Mouse (Mus musculus): ENCODE data around the gene Srrm4. TPM values are rescaled to one million over a fixed set of nuclear protein-coding genes. Genes with fewer than 3 reads are reported as not detected.
A peak's percentile ranks its signal among the peaks of the same experiment; 100 is the strongest.

Gene Srrm4
- polyA plus RNA-seq, 1 experiment from 2014 or later: 0.33 TPM

- DNase-seq (ENCODE audit: low spot score): no peak
- 53% methylated on average over 22 of the region's 22 CpGs for WGBS
These were observed 169.7 kb downstream of the Srrm4 start for GRCm38 (mm10) chr5:116421791-116422481.

DNA sequence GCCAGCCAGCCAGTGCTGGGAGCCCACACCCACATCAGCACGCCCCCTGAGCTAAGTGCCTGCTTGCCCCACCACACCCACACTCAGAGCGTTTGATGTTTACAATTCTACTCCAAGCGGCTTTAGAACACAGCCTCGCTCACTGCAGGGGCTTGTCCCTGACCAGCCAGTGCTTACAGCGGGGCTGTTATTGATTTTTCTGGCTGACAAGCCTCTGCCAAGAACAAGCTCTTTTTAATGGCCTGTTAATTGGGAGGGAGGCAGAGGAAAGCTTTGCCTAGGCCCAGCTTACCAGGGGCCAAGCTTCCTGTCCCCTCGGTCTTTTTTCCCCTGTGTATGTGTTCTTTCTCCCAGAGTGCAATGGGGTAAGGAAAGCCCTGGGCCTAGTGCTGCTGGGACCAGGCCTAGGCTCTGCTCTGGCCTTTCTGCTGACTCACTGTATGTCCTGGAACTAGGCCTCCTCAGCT lies 170.8 kb downstream of the Srrm4 start:
- Histone ChIP-seq H3K36me3 (ENCODE audit: insufficient read depth, low read length) (no peaks in the 10 kb centered on the region), H3K9me3 (replicated peaks; ENCODE audit: low read length) (no peaks in the 10 kb centered on the region), H3K4me1 (replicated peaks; ENCODE audit: insufficient read depth, low read length) (peaks cover 11% of the 10 kb centered on the region), H3K4me2 (ENCODE audit: low read length) (peak overlapping the region; percentile 16; the same call in 1 of the 2 replicates), H3K4me3 (replicated peaks; ENCODE audit: low read depth, low read length) (no peak overlapping the region), H3K27ac (no peak overlapping the region), H3K27me3 (ENCODE audit: insufficient read depth, low read length) (no peaks in the 10 kb centered on the region), H3K9ac (ENCODE audit: low read depth, low read length) (peak overlapping the region; percentile 19; the same call in 1 of the 2 replicates)
- no peak for DNase-seq (ENCODE audit: low spot score)
- 23% methylated on average over 6 of the region's 6 CpGs for WGBS
- no peak for TF ChIP-seq CTCF (IDR thresholded peaks at IDR 0.05; ENCODE audit: low read depth)
- ATAC-seq (replicated peaks; ENCODE audit: low FRiP score, low read depth): no peak

More at GRCm38 (mm10) chr5:116421791-116422481, 169.7 kb downstream of the Srrm4 start:
- 0 out of 2 replicates have a peak overlapping the region, but pooled peaks have one; percentile 13 for H3K27ac ChIP-seq
- no peak for ATAC-seq (replicated peaks; ENCODE audit: low FRiP score, low read depth)
- peak overlapping the region; percentile 33 for H3K4me3 ChIP-seq (replicated peaks; ENCODE audit: low read depth, low read length)
- peak overlapping the region; percentile 31; the same call in 1 of the 2 replicates for H3K9ac ChIP-seq (ENCODE audit: low read depth, low read length)
- H3K36me3 ChIP-seq (ENCODE audit: insufficient read depth, low read length): no peaks in the 10 kb centered on the region
- H3K27me3 ChIP-seq (ENCODE audit: insufficient read depth, low read length): no peaks in the 10 kb centered on the region
- peaks cover 11% of the 10 kb centered on the region for H3K4me1 ChIP-seq (replicated peaks; ENCODE audit: insufficient read depth, low read length)
- no peaks in the 10 kb centered on the region for H3K9me3 ChIP-seq (replicated peaks; ENCODE audit: low read length)
- H3K4me2 ChIP-seq (ENCODE audit: low read length): peak overlapping the region; percentile 69
- TF ChIP-seq CTCF (IDR thresholded peaks at IDR 0.05; ENCODE audit: low read depth): no peak

DNA sequence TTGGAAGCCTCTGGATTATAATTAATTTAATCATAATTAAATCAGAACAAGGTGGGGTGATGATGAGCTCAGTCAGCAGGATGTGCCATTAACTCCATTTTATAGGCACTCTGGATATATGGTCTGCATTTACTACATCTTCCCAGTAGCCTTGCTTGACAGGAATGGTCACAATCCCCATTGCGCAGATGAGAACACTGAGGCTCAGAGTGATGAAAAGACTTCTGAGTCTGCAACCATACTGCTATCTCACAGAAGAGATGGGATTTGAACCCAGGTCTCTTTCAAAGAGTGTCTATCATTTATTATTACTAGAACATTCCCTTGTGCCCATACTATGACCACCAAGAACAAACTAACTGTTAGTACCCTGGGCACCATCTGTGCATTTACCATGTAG lies 171.4 kb downstream of the Srrm4 start:
- no peaks in the 10 kb centered on the region for H3K36me3 ChIP-seq (ENCODE audit: insufficient read depth, low read length)
- peaks cover 11% of the 10 kb centered on the region for H3K4me1 ChIP-seq (replicated peaks; ENCODE audit: insufficient read depth, low read length)
- 96% methylated on average over 1 of the region's 1 CpGs for WGBS
- H3K27me3 ChIP-seq (ENCODE audit: insufficient read depth, low read length): no peaks in the 10 kb centered on the region
- peak overlapping the region; percentile 16; the same call in 1 of the 2 replicates for H3K4me2 ChIP-seq (ENCODE audit: low read length)
- DNase-seq (ENCODE audit: low spot score) (no peak), ATAC-seq (replicated peaks; ENCODE audit: low FRiP score, low read depth) (no peak)
- no peaks in the 10 kb centered on the region for H3K9me3 ChIP-seq (replicated peaks; ENCODE audit: low read length)
- no peak overlapping the region for H3K27ac ChIP-seq
- no peak overlapping the region for H3K9ac ChIP-seq (ENCODE audit: low read depth, low read length)
- H3K4me3 ChIP-seq (replicated peaks; ENCODE audit: low read depth, low read length): no peak overlapping the region
- no peak for TF ChIP-seq CTCF (IDR thresholded peaks at IDR 0.05; ENCODE audit: low read depth)

DNA sequence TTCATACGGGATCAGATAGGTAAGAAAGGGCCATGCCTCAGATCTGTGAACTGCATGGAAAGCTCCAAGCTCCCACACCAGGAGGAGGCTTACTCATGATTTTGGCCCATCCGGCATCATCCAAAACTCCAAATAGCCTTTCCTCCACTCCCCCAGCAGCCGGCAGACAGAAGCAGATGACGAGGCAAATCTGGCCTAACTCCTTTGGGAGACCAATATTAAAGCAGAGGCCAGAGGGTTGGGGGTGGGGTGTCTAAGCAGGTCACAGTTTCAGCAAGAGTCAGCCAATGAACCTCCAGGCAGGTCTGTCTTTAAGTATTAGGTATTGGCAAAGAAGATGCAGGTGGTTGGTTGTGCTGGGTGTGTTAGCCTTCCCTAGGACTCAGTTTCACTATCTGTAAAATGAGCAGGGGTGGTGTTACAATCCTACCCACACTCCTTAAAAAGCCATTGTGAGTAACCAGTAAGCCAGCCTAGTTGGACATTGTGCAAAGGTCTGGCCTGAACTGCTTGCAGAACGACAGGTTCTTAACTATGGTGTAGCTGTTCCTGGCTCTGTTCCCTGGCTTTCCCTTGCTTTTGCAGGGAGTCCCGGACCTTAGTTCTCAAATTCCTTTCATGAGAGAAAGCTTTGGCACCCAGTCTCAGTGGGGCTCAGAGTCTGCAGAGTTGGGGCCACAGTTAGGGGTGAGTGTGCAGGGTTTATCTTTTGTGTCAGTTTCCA lies 172.1 kb downstream of the Srrm4 start:
- ATAC-seq (replicated peaks; ENCODE audit: low FRiP score, low read depth) (no peak), DNase-seq (ENCODE audit: low spot score) (no peak)
- Histone ChIP-seq H3K9ac (ENCODE audit: low read depth, low read length) (no peak overlapping the region), H3K27ac (no peak overlapping the region), H3K4me1 (replicated peaks; ENCODE audit: insufficient read depth, low read length) (peaks cover 11% of the 10 kb centered on the region), H3K4me2 (ENCODE audit: low read length) (no peak overlapping the region), H3K27me3 (ENCODE audit: insufficient read depth, low read length) (no peaks in the 10 kb centered on the region), H3K36me3 (ENCODE audit: insufficient read depth, low read length) (no peaks in the 10 kb centered on the region), H3K9me3 (replicated peaks; ENCODE audit: low read length) (no peaks in the 10 kb centered on the region), H3K4me3 (replicated peaks; ENCODE audit: low read depth, low read length) (no peak overlapping the region)
- WGBS: 60% methylated on average over 6 of the region's 6 CpGs
- no peak for TF ChIP-seq CTCF (IDR thresholded peaks at IDR 0.05; ENCODE audit: low read depth)

DNA sequence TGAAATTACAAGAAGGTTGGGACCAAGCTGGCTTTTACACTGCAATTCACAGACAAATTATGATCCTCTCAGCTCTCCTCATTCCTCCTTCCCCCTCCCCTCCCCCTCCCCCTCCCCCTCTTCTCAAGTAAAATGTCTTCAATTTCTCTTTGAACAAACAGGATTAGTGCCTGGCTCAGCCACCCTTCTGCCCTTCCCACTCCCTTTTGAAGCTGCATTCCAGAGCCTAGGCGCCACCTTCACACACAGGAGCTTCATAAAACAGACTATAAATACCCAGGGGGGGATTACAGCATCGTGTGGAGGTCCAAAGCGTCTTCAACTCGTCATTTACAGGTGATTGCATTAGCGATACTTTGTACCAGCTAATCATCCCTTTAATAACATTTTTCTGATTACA lies 175.4 kb downstream of the Srrm4 start:
- H3K4me3 ChIP-seq (replicated peaks; ENCODE audit: low read depth, low read length): no peak overlapping the region
- WGBS: 8% methylated on average over 5 of the region's 5 CpGs
- ATAC-seq (replicated peaks; ENCODE audit: low FRiP score, low read depth): no peak
- H3K9me3 ChIP-seq (replicated peaks; ENCODE audit: low read length): no peaks in the 10 kb centered on the region
- H3K27ac ChIP-seq: no peak overlapping the region
- no peaks in the 10 kb centered on the region for H3K36me3 ChIP-seq (ENCODE audit: insufficient read depth, low read length)
- H3K4me1 ChIP-seq (replicated peaks; ENCODE audit: insufficient read depth, low read length): no peaks in the 10 kb centered on the region
- DNase-seq (ENCODE audit: low spot score): no peak
- no peak for TF ChIP-seq CTCF (IDR thresholded peaks at IDR 0.05; ENCODE audit: low read depth)
- H3K9ac ChIP-seq (ENCODE audit: low read depth, low read length): no peak overlapping the region
- no peaks in the 10 kb centered on the region for H3K27me3 ChIP-seq (ENCODE audit: insufficient read depth, low read length)
- no peak overlapping the region for H3K4me2 ChIP-seq (ENCODE audit: low read length)

All from kidney, postnatal 0 days (tissue).